Mouse (Mus musculus): ENCODE results near the gene Mink1. TPM values are rescaled to one million over a fixed set of nuclear protein-coding genes. Genes with fewer than 3 reads are reported as not detected.
A peak's percentile ranks its signal among the peaks of the same experiment; 100 is the strongest.

The Mink1 gene
- polyA plus RNA-seq, 1 experiment from 2014 or later: 12.7 TPM

- Histone ChIP-seq H3K36me3 (ENCODE audit: control insufficient read depth, insufficient read depth, low read length) (peaks cover 47% of the 10 kb centered on the region), H3K27me3 (ENCODE audit: control insufficient read depth, insufficient read depth, low read length) (no peaks in the 10 kb centered on the region), H3K4me2 (ENCODE audit: low read length) (no peak overlapping the region), H3K9me3 (ENCODE audit: control insufficient read depth, low read length) (no peaks in the 10 kb centered on the region), H3K27ac (replicated peaks in 1 of 2; ENCODE audit: control insufficient read depth in 1 of 2, insufficient read depth in 1 of 2, low read depth in 2 of 2, low read length in 2 of 2) (no peak overlapping the region), H3K4me1 (ENCODE audit: control insufficient read depth in 2 of 2, insufficient read depth in 2 of 2, low read length in 2 of 2) (no peaks in the 10 kb centered on the region), H3K4me3 (ENCODE audit: control insufficient read depth in 1 of 2, insufficient read depth in 1 of 2, low read depth in 1 of 2, low read length in 2 of 2) (no peak overlapping the region), H3K9ac (ENCODE audit: low read length) (no peak overlapping the region)
- no peak for ATAC-seq (ENCODE audit: insufficient number of reproducible peaks, insufficient read depth, low FRiP score, low read depth)
- 42% methylated on average over 7 of the region's 7 CpGs for WGBS
Observed at GRCm38 (mm10) chr11:70553940-70554339, 8.7 kb upstream of the Mink1 start.

DNA sequence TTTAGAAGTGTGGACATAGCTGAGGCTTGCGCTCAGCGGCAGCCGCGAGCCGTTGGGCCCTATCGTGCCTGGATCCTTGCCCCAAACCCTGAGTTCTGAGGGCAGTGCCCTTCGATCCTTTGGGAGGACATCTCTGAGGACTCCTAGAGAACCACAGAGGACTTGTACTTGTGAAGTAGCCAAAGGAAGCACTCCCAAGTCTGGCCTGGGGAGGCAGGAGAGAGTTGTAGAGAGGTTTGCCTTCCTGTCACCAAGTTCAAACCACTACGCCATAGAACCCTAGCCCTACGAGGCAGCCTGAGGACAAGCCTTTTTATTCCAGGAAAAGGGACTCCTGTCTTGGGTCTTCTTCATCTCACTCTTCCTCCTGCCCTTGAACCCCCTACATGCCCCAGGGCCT lies 5.1 kb upstream of the Mink1 start:
- Histone ChIP-seq H3K27ac (replicated peaks in 1 of 2; ENCODE audit: control insufficient read depth in 1 of 2, insufficient read depth in 1 of 2, low read depth in 2 of 2, low read length in 2 of 2) (no peak overlapping the region), H3K9me3 (ENCODE audit: control insufficient read depth, low read length) (no peaks in the 10 kb centered on the region), H3K9ac (ENCODE audit: low read length) (no peak overlapping the region), H3K27me3 (ENCODE audit: control insufficient read depth, insufficient read depth, low read length) (no peaks in the 10 kb centered on the region), H3K4me2 (ENCODE audit: low read length) (no peak overlapping the region), H3K4me3 (ENCODE audit: control insufficient read depth in 1 of 2, insufficient read depth in 1 of 2, low read depth in 1 of 2, low read length in 2 of 2) (no peak overlapping the region), H3K36me3 (ENCODE audit: control insufficient read depth, insufficient read depth, low read length) (peaks cover 34% of the 10 kb centered on the region), H3K4me1 (ENCODE audit: control insufficient read depth in 2 of 2, insufficient read depth in 2 of 2, low read length in 2 of 2) (peaks cover 0 to 7% of the 10 kb centered on the region in 2 experiments; a peak in 1 of 4 replicates)
- no peak for ATAC-seq (ENCODE audit: insufficient number of reproducible peaks, insufficient read depth, low FRiP score, low read depth)
- WGBS: 84% methylated on average over 9 of the region's 9 CpGs

DNA sequence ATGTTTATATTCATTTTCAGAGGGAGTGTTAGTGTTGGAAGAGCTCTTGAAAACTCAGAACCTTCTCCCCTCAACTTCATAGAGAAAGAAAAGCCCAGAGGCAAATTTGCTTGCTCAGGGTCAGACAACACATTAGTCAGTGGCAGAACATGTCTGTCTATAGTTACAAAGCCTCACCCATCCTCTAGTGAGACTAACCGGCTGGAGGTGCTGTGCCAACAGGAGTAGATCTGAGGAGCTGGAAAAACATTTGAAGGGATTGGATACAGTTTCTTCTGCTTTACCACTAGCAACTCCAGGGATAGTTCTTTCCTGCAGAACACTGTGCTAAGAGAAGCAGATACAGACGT lies 769 bp upstream of the Mink1 start:
- WGBS: 0% methylated on average over 2 of the region's 2 CpGs
- H3K4me3 ChIP-seq (ENCODE audit: control insufficient read depth in 1 of 2, insufficient read depth in 1 of 2, low read depth in 1 of 2, low read length in 2 of 2): peak overlapping the region; percentile 70 to 78
- peaks cover 3 to 22% of the 10 kb centered on the region in 2 experiments; a peak in 3 of 4 replicates for H3K4me1 ChIP-seq (ENCODE audit: control insufficient read depth in 2 of 2, insufficient read depth in 2 of 2, low read length in 2 of 2)
- peak overlapping the region; percentile 94 for H3K9ac ChIP-seq (ENCODE audit: low read length)
- no peaks in the 10 kb centered on the region for H3K9me3 ChIP-seq (ENCODE audit: control insufficient read depth, low read length)
- H3K27ac ChIP-seq (replicated peaks in 1 of 2; ENCODE audit: control insufficient read depth in 1 of 2, insufficient read depth in 1 of 2, low read depth in 2 of 2, low read length in 2 of 2): peak overlapping the region in 1 of 2 experiments; percentile 69; a peak in 2 of 4 replicates
- no peak for ATAC-seq (ENCODE audit: insufficient number of reproducible peaks, insufficient read depth, low FRiP score, low read depth)
- H3K4me2 ChIP-seq (ENCODE audit: low read length): peak overlapping the region; percentile 90
- H3K27me3 ChIP-seq (ENCODE audit: control insufficient read depth, insufficient read depth, low read length): no peaks in the 10 kb centered on the region
- H3K36me3 ChIP-seq (ENCODE audit: control insufficient read depth, insufficient read depth, low read length): peaks cover 10% of the 10 kb centered on the region

GRCm38 (mm10) chr11:70562995-70563469 lies 351 bp downstream of the Mink1 start:
- no peaks in the 10 kb centered on the region for H3K27me3 ChIP-seq (ENCODE audit: control insufficient read depth, insufficient read depth, low read length)
- peak overlapping the region; percentile 94 for H3K9ac ChIP-seq (ENCODE audit: low read length)
- peak overlapping the region; percentile 90 for H3K4me2 ChIP-seq (ENCODE audit: low read length)
- 0% methylated on average over 23 of the region's 31 CpGs for WGBS
- peak; percentile 15 for ATAC-seq (ENCODE audit: insufficient number of reproducible peaks, insufficient read depth, low FRiP score, low read depth)
- peak overlapping the region; percentile 36 to 69 for H3K27ac ChIP-seq (replicated peaks in 1 of 2; ENCODE audit: control insufficient read depth in 1 of 2, insufficient read depth in 1 of 2, low read depth in 2 of 2, low read length in 2 of 2)
- peak overlapping the region; percentile 70 to 78 for H3K4me3 ChIP-seq (ENCODE audit: control insufficient read depth in 1 of 2, insufficient read depth in 1 of 2, low read depth in 1 of 2, low read length in 2 of 2)
- H3K36me3 ChIP-seq (ENCODE audit: control insufficient read depth, insufficient read depth, low read length): no peaks in the 10 kb centered on the region
- H3K4me1 ChIP-seq (ENCODE audit: control insufficient read depth in 2 of 2, insufficient read depth in 2 of 2, low read length in 2 of 2): peaks cover 3 to 24% of the 10 kb centered on the region in 2 experiments; a peak in 3 of 4 replicates
- H3K9me3 ChIP-seq (ENCODE audit: control insufficient read depth, low read length): no peaks in the 10 kb centered on the region

DNA sequence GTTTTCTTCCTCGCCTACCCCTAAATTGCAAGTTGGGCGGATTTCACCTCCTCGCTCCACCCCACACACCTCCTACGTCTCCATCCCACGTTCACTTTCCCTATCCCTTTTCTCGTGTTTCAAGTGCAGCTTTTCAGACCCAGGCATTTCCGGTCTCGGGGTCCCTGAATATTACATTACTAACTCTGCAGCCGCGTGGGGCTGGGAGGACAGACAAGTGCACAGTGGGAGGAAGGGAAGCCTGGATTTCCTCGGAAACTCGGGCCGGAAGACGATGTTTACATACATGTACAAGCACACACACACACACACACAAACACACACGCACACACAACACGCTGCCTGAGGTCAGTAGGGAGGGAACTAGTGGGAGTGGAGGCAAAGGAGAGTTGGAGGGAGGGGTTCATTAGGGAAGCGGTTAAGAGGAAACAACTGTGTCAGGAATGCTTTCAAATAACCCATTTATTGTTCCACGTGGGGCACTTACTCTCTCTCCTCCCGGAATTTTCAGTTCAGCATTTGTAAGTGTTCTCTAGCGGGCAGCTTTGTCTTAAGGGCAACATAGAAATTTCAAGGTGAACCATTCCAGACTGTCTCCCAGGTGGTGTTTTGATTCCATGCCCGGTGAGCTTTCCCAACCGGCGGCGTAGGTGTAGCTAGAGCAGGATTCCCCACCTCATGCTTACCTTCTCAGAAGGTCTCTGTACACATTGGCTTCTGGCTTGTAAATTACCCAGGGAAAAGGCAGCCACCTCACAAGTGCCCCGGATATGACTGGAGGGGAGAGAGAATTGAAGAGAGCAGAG lies 992 bp downstream of the Mink1 start:
- H3K4me2 ChIP-seq (ENCODE audit: low read length): peak overlapping the region; percentile 90
- peak overlapping the region; percentile 70 to 78 for H3K4me3 ChIP-seq (ENCODE audit: control insufficient read depth in 1 of 2, insufficient read depth in 1 of 2, low read depth in 1 of 2, low read length in 2 of 2)
- WGBS: 3% methylated on average over 25 of the region's 25 CpGs
- peak overlapping the region; percentile 94 for H3K9ac ChIP-seq (ENCODE audit: low read length)
- H3K27me3 ChIP-seq (ENCODE audit: control insufficient read depth, insufficient read depth, low read length): no peaks in the 10 kb centered on the region
- peaks cover 3 to 24% of the 10 kb centered on the region in 2 experiments; a peak in 3 of 4 replicates for H3K4me1 ChIP-seq (ENCODE audit: control insufficient read depth in 2 of 2, insufficient read depth in 2 of 2, low read length in 2 of 2)
- no peaks in the 10 kb centered on the region for H3K9me3 ChIP-seq (ENCODE audit: control insufficient read depth, low read length)
- ATAC-seq (ENCODE audit: insufficient number of reproducible peaks, insufficient read depth, low FRiP score, low read depth): no peak
- no peaks in the 10 kb centered on the region for H3K36me3 ChIP-seq (ENCODE audit: control insufficient read depth, insufficient read depth, low read length)
- H3K27ac ChIP-seq (replicated peaks in 1 of 2; ENCODE audit: control insufficient read depth in 1 of 2, insufficient read depth in 1 of 2, low read depth in 2 of 2, low read length in 2 of 2): peak overlapping the region; percentile 36 to 69

GRCm38 (mm10) chr11:70564276-70564873 lies 1.7 kb downstream of the Mink1 start:
- Histone ChIP-seq H3K4me1 (ENCODE audit: control insufficient read depth in 2 of 2, insufficient read depth in 2 of 2, low read length in 2 of 2) (peaks cover 3 to 24% of the 10 kb centered on the region in 2 experiments; a peak in 3 of 4 replicates), H3K9ac (ENCODE audit: low read length) (no peak overlapping the region), H3K27me3 (ENCODE audit: control insufficient read depth, insufficient read depth, low read length) (no peaks in the 10 kb centered on the region), H3K9me3 (ENCODE audit: control insufficient read depth, low read length) (no peaks in the 10 kb centered on the region), H3K27ac (replicated peaks in 1 of 2; ENCODE audit: control insufficient read depth in 1 of 2, insufficient read depth in 1 of 2, low read depth in 2 of 2, low read length in 2 of 2) (0 out of 4 replicates have a peak overlapping the region, but pooled peaks of 1 of the 2 experiments have one; percentile 69), H3K36me3 (ENCODE audit: control insufficient read depth, insufficient read depth, low read length) (no peaks in the 10 kb centered on the region), H3K4me3 (ENCODE audit: control insufficient read depth in 1 of 2, insufficient read depth in 1 of 2, low read depth in 1 of 2, low read length in 2 of 2) (peak overlapping the region in 1 of 2 experiments; percentile 70; a peak in 2 of 4 replicates), H3K4me2 (ENCODE audit: low read length) (peak overlapping the region; percentile 90)
- 40% methylated on average over 4 of the region's 4 CpGs for WGBS
- no peak for ATAC-seq (ENCODE audit: insufficient number of reproducible peaks, insufficient read depth, low FRiP score, low read depth)

DNA sequence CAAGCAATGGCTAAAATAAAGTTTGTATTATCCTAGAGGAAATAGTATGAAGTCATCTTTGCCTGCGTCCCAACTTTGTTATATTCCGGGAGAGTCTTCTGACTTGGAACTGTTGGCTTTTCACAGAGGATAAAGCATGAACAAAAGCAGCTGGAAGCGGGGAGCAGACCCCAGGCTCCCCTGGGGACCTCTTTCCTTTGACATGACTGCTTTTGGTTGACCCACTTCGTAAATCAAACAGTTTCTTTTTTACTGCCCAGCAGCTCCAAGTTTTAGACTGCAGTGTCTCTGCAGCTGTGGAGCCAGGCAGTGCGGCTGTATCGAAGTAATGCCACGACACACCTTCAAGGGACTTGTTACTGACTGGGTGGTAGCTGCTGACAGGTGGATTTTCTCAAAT lies 3.9 kb downstream of the Mink1 start:
- no peak overlapping the region; the same call in 1 of the 2 replicates for H3K9ac ChIP-seq (ENCODE audit: low read length)
- H3K9me3 ChIP-seq (ENCODE audit: control insufficient read depth, low read length): no peaks in the 10 kb centered on the region
- H3K27me3 ChIP-seq (ENCODE audit: control insufficient read depth, insufficient read depth, low read length): no peaks in the 10 kb centered on the region
- ATAC-seq (ENCODE audit: insufficient number of reproducible peaks, insufficient read depth, low FRiP score, low read depth): no peak
- H3K4me1 ChIP-seq (ENCODE audit: control insufficient read depth in 2 of 2, insufficient read depth in 2 of 2, low read length in 2 of 2): peaks cover 3 to 27% of the 10 kb centered on the region in 2 experiments; a peak in 3 of 4 replicates
- WGBS: 69% methylated on average over 7 of the region's 7 CpGs
- no peaks in the 10 kb centered on the region for H3K36me3 ChIP-seq (ENCODE audit: control insufficient read depth, insufficient read depth, low read length)
- H3K27ac ChIP-seq (replicated peaks in 1 of 2; ENCODE audit: control insufficient read depth in 1 of 2, insufficient read depth in 1 of 2, low read depth in 2 of 2, low read length in 2 of 2): no peak overlapping the region
- no peak overlapping the region for H3K4me2 ChIP-seq (ENCODE audit: low read length)
- H3K4me3 ChIP-seq (ENCODE audit: control insufficient read depth in 1 of 2, insufficient read depth in 1 of 2, low read depth in 1 of 2, low read length in 2 of 2): no peak overlapping the region

All from heart, embryonic 14.5 days (tissue).